Mouse (Mus musculus): Measurements from ENCODE around the gene Nup133. TPM values are rescaled to one million over a fixed set of nuclear protein-coding genes. Genes with fewer than 3 reads are reported as not detected.

Gene Nup133
- total RNA-seq (2018; cell fraction: chromatin; rRNA removed) = 10 to 100 TPM in 24 of 26 experiments, 1 to 10 TPM in 2; 7.7 to 44.6 (median 26.1) TPM
- total RNA-seq (2018; cell fraction: cytosol; rRNA removed) = 10 to 100 TPM in 3 of 26 experiments, 1 to 10 TPM in 23; 5.0 to 10.9 (median 7.8) TPM
- total RNA-seq (2018; cell fraction: nucleus; rRNA removed) = 10 to 100 TPM in 19 of 26 experiments, 1 to 10 TPM in 7; 7.1 to 41.6 (median 16.4) TPM
- polyA plus RNA-seq (2018) = 7.0 to 14.0 TPM (median 8.7 TPM) in 3 replicates

DNA sequence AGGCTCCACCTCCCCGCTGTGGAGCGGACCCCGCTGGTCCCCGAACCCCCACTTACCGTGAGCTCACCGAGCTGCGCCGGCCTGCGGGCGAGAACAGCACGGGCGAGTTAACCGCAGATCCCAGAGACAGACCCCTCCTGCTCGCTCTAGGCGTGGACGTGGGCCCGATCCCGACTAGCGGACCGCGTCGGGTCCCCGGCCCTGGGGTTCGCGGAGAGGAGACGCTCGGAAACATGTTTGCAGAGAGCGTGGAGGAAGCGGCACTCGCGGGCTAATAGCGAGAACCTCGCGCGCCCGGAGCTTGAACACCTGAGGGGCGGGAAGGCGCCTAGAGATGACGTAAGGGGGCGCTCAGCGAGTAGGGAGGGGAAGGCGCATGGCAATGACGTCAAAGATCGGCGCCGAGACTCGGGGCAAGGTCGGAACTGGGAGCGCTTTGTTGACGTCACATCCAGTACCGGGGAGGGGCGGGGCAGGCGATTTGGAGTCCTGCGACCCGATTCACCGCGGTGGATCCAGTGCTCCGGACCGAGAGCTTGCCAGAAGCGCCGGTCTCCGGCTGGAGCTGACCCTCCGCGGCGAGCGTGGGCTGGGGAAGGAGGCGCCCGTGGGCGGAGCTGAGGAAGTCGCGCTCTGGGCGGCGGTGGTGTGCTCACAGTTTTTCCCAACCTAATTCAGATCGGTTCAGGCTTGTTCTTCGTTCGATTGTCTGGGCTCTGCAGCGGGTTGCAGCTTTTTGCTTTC lies at the start of gene Nup133:
Gene Nup133, minus strand, starts transcription at position 324 of the 744 bp plus-strand sequence.
- Histone ChIP-seq H3K27ac (peak within 1 kb of the TSS; percentile 43), H3K79me2 (ENCODE audit: inconsistent target) (peaks cover 24% of the 10 kb centered on the region), H3K4me3 (ENCODE audit: inconsistent target) (peak within 1 kb of the TSS; percentile 90), H3K36me3 (ENCODE audit: inconsistent target) (peaks cover 20% of the 10 kb centered on the region)
- WGBS (ENCODE audit: missing documents) = under 1% methylated on average over 77 of the region's 77 CpGs

DNA sequence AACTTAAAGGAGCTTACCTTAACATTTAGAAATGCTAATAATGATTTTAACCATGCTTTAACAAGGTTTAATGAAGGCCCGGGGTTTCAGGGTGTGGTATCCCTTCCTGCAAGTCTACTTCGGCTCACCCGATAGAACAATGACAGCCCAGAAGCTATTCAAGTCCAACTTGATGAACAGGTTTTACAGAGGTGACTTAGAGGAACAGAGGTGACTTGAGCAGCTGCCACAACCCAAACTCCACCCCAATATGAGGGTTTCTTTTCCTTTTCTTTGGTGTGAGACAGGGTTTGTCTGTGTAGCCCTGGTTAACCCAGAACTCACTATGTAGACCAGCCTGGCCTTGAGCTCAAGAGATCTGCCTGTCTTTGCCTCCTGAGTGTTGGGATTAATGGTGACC lies 44.9 kb upstream of the Nup133 start:
- H3K79me2 ChIP-seq (ENCODE audit: inconsistent target) = peaks cover 2% of the 10 kb centered on the region; the same call in 1 of the 2 replicates
- peaks cover 18% of the 10 kb centered on the region for H3K36me3 ChIP-seq (ENCODE audit: inconsistent target)
- H3K4me3 ChIP-seq (ENCODE audit: inconsistent target) = no peak overlapping the region
- WGBS (ENCODE audit: missing documents) = 97% methylated on average over 3 of the region's 3 CpGs
- H3K27ac ChIP-seq = no peak overlapping the region

DNA sequence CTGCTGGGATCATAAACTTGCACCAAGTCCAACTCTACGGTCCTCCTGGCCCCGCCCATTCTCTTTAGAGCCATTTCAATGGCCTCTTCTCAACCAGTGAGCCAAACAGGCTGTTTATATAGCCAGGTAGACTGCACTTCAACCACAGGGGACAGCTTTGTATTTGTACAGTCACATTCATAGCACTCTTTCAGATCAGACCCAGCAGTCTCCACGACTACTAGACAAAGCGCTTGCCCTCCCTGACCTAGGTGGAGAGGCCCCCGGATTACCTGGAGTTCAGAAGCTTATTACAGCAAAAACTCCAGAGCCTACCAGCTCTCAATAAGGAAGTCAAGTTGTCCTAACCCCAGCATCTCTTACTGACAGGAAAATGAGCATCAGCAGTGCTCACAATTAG lies 44.5 kb upstream of the Nup133 start:
- H3K4me3 ChIP-seq (ENCODE audit: inconsistent target) = no peak overlapping the region
- peaks cover 18% of the 10 kb centered on the region for H3K36me3 ChIP-seq (ENCODE audit: inconsistent target)
- WGBS (ENCODE audit: missing documents) = 98% methylated on average over 5 of the region's 5 CpGs
- H3K27ac ChIP-seq = no peak overlapping the region
- no peaks in the 10 kb centered on the region for H3K79me2 ChIP-seq (ENCODE audit: inconsistent target)

DNA sequence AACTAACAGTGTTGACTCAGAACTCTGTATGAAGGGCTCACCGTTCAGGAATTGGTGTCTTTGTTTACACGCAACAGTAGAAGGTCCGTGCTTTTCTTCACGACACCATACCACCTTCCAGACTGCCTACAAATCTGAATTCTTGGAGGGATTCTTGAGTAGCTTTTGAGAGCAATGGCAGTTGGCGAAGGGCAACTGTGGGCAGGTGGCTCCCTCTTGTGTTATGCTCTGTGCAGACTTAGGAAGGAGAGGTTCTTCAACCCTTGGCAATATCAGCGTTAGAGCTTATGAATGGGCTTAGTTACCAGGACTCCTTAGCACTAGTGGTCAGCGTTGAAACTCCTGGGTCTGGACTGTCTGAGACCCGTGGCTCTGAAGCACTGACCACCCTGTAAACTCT lies 43.5 kb upstream of the Nup133 start:
- no peaks in the 10 kb centered on the region for H3K79me2 ChIP-seq (ENCODE audit: inconsistent target)
- H3K4me3 ChIP-seq (ENCODE audit: inconsistent target) = no peak overlapping the region
- WGBS (ENCODE audit: missing documents) = 93% methylated on average over 8 of the region's 8 CpGs
- H3K36me3 ChIP-seq (ENCODE audit: inconsistent target) = peaks cover 14% of the 10 kb centered on the region
- no peak overlapping the region for H3K27ac ChIP-seq

DNA sequence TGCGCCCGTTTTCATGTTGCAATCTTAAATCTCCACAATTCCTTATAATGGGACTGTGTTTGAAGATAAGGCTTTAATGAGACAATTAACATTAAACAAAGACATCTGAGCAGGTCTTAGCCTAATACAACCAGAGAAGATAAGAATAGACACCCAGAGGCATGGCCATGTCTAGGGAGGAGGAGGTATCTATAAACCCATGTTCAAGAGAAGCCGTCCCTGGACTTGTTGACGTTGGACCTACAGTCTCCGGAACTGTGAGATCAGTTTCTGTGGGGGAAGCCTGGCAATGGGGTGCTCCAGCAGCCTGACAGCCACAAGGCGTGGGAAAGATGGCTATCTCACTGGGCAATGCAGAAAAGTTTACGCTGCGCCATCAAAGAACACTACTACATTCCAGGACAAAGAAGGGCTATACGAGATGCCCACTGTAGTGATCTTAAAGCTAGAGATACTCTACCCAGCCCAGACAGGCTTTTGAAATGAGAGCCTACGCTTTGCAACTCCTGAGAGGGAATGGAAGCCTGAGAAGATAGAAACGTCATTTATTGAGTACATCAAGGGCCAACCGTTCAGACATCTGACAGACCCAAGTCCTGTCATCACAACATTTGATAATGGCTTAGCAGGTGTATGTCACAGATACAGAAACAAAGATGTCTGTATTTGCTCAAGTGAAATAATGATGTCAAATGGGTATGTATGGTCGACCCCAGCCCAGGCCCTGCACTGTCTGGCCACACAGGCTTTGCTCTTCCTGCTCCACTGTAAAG lies 41.4 kb upstream of the Nup133 start:
- WGBS (ENCODE audit: missing documents) = 94% methylated on average over 13 of the region's 13 CpGs
- H3K36me3 ChIP-seq (ENCODE audit: inconsistent target) = no peaks in the 10 kb centered on the region
- no peak overlapping the region for H3K27ac ChIP-seq
- no peak overlapping the region for H3K4me3 ChIP-seq (ENCODE audit: inconsistent target)
- H3K79me2 ChIP-seq (ENCODE audit: inconsistent target) = no peaks in the 10 kb centered on the region

DNA sequence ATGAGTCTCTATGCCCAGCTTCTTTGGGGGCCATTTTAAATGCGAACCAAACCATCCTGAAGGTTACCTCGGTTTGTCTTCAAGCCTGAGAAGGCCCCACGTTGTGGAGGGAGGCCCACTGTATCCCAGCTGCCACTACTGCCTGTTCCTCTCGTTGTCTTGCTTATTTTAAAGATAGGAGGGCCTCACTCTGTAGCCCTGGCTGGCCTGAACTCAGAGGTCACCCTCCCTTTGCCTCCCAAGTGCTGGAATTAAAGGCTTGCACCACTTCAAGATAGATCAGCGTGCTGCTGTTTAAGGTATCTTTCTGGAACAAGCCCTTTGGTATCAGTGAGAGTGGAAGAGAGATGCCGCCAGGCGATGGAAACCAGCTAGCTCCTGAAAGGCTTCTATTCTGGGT lies 40.1 kb upstream of the Nup133 start:
- WGBS (ENCODE audit: missing documents) = 67% methylated on average over 7 of the region's 7 CpGs
- Histone ChIP-seq H3K4me3 (ENCODE audit: inconsistent target) (no peak overlapping the region), H3K27ac (no peak overlapping the region)

DNA sequence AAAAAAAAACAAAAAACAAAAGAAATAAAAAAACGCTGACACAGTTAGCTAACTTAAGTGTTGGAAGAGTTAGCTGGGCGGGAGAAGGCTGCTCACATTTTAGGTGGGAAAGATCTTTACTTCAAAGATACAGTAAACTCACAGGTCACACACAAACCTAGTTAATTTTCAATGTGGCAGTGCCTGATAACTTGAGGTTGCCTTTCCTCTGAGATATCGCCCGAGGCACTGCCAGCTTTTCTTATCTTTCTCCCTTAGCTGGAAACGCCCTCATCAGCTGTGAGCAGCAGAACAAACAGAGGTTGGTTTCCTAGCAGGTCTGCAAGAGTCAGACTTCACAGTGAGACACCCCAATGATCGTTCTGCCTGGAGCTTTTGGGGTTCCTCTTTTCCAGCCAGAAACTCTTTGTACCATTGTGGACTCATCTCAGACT lies 39.6 kb upstream of the Nup133 start:
- Histone ChIP-seq H3K36me3 (ENCODE audit: inconsistent target) (no peaks in the 10 kb centered on the region), H3K4me3 (ENCODE audit: inconsistent target) (no peak overlapping the region), H3K79me2 (ENCODE audit: inconsistent target) (no peaks in the 10 kb centered on the region), H3K27ac (no peak overlapping the region)
- WGBS (ENCODE audit: missing documents) = 30% methylated on average over 6 of the region's 6 CpGs

More for the DNA sequence above, 40.1 kb upstream of the Nup133 start:
- H3K79me2 ChIP-seq (ENCODE audit: inconsistent target) = no peaks in the 10 kb centered on the region
- no peaks in the 10 kb centered on the region for H3K36me3 ChIP-seq (ENCODE audit: inconsistent target)

DNA sequence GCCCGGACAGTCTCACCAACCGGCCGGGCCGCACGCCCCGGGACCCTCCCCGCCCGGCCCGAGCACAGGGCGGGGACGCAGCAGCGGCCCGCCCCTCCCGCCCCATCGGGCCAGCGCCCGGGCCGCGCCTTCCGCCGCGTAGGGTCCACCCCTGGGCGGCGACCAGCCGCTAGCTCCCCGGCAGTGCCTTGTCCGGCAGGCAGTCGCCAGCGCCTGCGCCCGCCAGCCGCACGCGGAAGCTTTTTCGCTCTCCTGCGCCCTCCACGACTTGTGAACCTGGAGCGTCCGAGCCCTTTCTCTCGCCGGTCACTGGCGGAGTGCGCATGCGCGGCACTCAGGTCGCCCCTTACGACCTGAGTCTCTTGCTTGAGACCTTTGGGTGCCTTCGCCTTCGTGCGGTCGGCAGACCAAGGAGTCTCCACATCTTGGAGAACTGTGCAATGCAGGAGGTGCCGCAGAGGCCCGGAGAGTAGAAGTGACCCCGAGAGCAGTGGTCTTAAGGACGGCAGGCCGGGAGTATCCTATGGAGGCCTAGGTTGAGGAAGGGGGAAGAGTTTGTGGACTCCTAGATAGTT lies 33.8 kb upstream of the Nup133 start, which contains the start of gene Abcb10:
Gene Abcb10, minus strand, starts transcription at position 297 of the 575 bp plus-strand sequence.
- Histone ChIP-seq H3K4me3 (ENCODE audit: inconsistent target) (peak within 1 kb of the TSS; percentile 65), H3K27ac (peak within 1 kb of the TSS; percentile 74), H3K36me3 (ENCODE audit: inconsistent target) (no peaks in the 10 kb centered on the region), H3K79me2 (ENCODE audit: inconsistent target) (no peaks in the 10 kb centered on the region; the same call in 1 of the 2 replicates)
- 1% methylated on average over 37 of the region's 56 CpGs for WGBS (ENCODE audit: missing documents)

DNA sequence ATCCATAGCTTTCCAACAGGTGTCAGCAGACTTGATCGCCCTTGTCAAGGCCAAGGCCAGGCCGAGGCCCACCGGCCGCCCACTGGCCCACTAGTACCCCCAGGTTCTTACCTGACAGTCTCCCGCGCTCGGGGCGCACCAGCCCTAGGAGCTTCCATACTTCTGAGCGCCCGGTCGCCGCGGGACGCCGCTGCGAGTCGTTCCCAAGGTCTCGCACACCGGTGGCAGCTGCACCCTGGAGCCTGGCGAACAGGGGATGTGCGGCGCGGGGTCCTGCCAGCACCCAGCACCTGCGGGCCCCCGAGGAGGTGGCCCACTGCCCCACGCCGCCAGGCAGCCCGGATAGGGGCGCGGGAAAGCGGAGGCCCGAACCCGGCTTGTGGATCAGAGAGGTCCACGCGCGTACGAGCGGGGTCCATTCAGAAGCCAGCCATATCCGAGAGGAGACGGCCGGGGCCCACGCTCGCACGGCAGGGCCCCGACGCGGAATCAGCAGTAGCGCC lies 33.3 kb upstream of the Nup133 start:
- Histone ChIP-seq H3K4me3 (ENCODE audit: inconsistent target) (peak overlapping the region; percentile 27), H3K27ac (no peak overlapping the region), H3K79me2 (ENCODE audit: inconsistent target) (no peaks in the 10 kb centered on the region; the same call in 1 of the 2 replicates), H3K36me3 (ENCODE audit: inconsistent target) (no peaks in the 10 kb centered on the region)
- 3% methylated on average over 45 of the region's 48 CpGs for WGBS (ENCODE audit: missing documents)

DNA sequence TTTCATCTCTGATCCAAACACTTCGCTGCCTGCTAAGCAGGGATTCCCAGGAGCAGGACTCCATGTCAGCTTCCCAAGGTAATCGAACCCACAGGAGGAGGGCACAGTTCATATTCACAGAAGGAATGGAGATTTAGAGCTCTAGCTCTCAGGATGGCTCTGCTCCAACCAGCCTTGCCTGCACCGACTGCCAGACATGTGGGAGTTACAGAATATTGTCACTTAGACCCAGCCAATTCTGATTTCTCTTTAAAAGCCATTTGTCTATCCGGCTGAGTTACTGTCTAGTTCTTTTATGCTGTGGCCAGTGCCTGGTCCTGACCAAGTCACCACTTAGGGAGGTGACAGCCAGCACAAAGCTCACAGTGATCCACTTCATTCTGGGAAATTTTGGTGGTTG lies 32.6 kb upstream of the Nup133 start:
- WGBS (ENCODE audit: missing documents) = 54% methylated on average over 4 of the region's 4 CpGs

DNA sequence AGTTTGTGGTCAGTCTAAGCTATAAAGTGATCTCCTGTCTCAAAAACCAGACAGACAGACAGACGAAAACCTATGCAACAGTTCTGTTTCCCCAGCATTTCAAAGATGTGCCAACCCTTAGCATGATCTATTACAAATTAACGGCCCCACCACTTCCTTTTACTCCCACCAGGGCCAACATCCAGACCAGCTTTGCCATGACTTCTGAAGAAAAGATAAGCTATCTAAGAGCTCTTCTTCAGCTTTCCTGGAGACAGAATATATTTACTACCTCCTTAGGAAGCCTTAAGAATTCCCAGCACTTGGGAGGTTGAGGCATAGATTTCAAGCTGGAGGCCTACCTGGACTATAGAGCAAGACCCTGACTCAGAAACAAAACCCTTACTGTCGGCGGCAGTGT lies 31.2 kb upstream of the Nup133 start:
- no peaks in the 10 kb centered on the region for H3K36me3 ChIP-seq (ENCODE audit: inconsistent target)
- no peaks in the 10 kb centered on the region; the same call in 1 of the 2 replicates for H3K79me2 ChIP-seq (ENCODE audit: inconsistent target)
- no peak overlapping the region for H3K27ac ChIP-seq
- no peak overlapping the region for H3K4me3 ChIP-seq (ENCODE audit: inconsistent target)
- 51% methylated on average over 4 of the region's 4 CpGs for WGBS (ENCODE audit: missing documents)

More for the DNA sequence above, 32.6 kb upstream of the Nup133 start:
- H3K4me3 ChIP-seq (ENCODE audit: inconsistent target) = peak overlapping the region; percentile 27
- no peaks in the 10 kb centered on the region for H3K36me3 ChIP-seq (ENCODE audit: inconsistent target)
- no peak overlapping the region for H3K27ac ChIP-seq
- no peaks in the 10 kb centered on the region; the same call in 1 of the 2 replicates for H3K79me2 ChIP-seq (ENCODE audit: inconsistent target)

DNA sequence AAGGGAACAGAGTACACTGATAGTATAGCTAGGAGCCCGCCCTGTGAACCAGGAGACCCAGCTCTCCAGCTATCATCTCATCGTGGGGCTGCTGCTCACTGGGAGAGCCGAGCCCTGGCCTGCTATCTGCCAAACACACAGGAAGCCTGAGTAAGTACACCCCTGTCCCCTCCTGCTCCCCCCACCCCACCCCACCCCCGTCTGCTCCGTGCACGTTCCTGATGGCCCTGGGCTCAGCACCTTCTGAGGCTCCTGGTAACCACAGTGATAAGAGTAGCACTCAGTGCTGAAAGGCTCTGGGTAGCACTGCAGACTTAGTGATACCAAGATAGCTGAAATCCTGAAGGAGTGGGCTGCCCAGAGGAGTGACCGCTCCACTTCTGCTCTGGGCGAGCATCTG lies 29.9 kb upstream of the Nup133 start:
- Histone ChIP-seq H3K4me3 (ENCODE audit: inconsistent target) (no peak overlapping the region), H3K36me3 (ENCODE audit: inconsistent target) (no peaks in the 10 kb centered on the region), H3K79me2 (ENCODE audit: inconsistent target) (no peaks in the 10 kb centered on the region; the same call in 1 of the 2 replicates), H3K27ac (no peak overlapping the region)
- WGBS (ENCODE audit: missing documents) = 76% methylated on average over 5 of the region's 8 CpGs

DNA sequence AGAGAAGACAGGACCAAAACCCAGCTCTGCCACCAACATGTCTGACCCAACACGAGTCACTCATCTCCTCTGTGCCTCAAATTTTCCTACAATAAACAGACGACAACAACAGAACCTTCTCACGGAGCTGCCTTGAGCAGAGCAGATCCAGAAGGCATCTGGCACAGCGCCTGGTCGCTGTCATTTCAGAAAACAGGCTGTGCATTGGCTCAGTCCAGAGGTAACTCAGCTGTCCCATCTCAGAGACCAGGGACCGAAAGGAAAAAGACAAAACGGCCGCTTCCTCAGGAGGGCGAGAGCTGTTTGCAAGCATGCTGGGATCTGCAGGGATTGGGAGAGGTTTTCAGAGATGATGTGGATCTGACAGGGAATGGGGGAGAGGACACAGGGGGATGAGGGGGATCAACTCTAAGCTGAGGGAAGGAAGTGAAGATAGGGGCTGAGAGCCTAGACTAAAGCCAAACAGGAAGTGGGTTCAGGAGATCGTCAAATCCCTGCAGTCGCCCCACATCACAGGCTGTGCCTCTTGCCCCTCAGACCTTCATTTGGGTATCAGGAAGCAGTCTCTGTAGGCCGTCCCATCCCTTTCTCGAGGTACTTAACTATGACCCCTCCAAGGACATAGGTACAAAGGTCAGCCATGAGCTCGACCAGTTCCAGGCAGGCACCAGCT lies 29.2 kb upstream of the Nup133 start:
- WGBS (ENCODE audit: missing documents) = 59% methylated on average over 14 of the region's 14 CpGs
- Histone ChIP-seq H3K36me3 (ENCODE audit: inconsistent target) (no peaks in the 10 kb centered on the region), H3K79me2 (ENCODE audit: inconsistent target) (no peaks in the 10 kb centered on the region; the same call in 1 of the 2 replicates), H3K27ac (no peak overlapping the region), H3K4me3 (ENCODE audit: inconsistent target) (no peak overlapping the region)

DNA sequence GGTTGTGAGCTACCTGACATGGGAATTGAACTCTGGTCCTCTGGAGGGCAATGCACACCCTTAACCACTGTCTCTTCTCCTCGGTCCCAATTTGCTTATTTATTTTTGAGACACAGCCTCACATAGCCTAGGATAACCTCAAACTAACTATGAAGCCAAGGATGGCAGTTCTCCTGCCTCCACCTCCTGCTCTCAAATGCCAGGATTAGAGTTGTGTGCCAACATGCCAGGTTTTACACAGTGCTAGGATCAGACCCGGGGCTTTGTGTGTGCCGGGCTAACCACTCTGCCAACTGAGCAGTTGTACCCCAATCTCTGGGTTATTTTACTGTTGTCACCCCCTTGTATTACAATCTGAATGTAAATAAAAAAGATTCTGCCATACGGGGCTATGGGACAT lies 28.4 kb upstream of the Nup133 start:
- H3K4me3 ChIP-seq (ENCODE audit: inconsistent target) = no peak overlapping the region
- WGBS (ENCODE audit: missing documents) = 98% methylated on average over 4 of the region's 4 CpGs
- H3K27ac ChIP-seq = no peak overlapping the region
- H3K36me3 ChIP-seq (ENCODE audit: inconsistent target) = no peaks in the 10 kb centered on the region
- H3K79me2 ChIP-seq (ENCODE audit: inconsistent target) = no peaks in the 10 kb centered on the region; the same call in 1 of the 2 replicates
